Mouse (Mus musculus) liver, embryonic 14.5 days (tissue): ENCODE data around the gene Dock2.

Experiments used
- CTCF ChIP-seq: IDR thresholded peaks from 2 replicates; pipeline ENCODE4 v1.5.1; 2016; ENCODE audit warnings: antibody characterized with exemption, low read depth, control low read depth
- EP300 ChIP-seq: IDR thresholded peaks from 2 replicates; pipeline ENCODE4 v1.6.1; 2016; ENCODE audit warnings: antibody characterized with exemption, low read depth

DNA sequence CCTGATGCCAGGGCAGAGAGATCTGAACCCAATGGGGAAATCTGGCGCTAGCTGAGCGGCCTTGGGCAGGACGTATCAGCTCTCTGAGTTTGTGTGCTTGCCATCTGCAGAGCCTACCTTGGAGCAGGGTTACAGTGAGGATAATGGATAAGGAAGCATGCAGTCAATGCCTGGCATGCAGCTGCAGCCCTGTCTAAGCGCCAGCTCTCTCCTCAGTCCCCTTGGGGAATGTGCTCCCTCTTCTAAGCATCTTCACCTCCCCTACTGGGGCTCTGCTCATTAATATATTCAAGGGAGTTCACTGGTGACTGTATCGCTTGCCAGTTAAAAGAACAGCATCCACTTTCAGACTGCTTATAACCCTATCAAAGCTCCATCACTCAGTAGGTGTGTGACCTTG is 439.4 kb downstream of the Dock2 start:
- TF ChIP-seq CTCF (no peak), EP300 (no peak)
